Mouse (Mus musculus) erythroblast, embryonic 14.5 days (primary cell): ENCODE results near the gene 6030498E09Rik.

Experiments
- GATA1 ChIP-seq: IDR thresholded peaks from 2 replicates; pipeline ENCODE4 v1.6.1; 2012; ENCODE audit warnings: low read length, inconsistent platforms, mixed read lengths
- TAL1 ChIP-seq: IDR thresholded peaks from 3 replicates; pipeline ENCODE4 v1.6.1; 2012; ENCODE audit warnings: low read length, inconsistent platforms, mixed read lengths

- TF ChIP-seq TAL1 = no peak
- no peak for TF ChIP-seq GATA1
These were observed 223.8 kb downstream of the 6030498E09Rik start for GRCm38 (mm10) chrX:38996265-38996664.
